Mouse (Mus musculus) spleen, adult 2 months (tissue): ENCODE data around the gene Gm4553.

Experiments
- CTCF ChIP-seq: fragments of 200-500 bp; IDR thresholded peaks from 2 replicates; pipeline ENCODE4 v1.5.1; 2011; ENCODE audit warnings: mild to moderate bottlenecking, inconsistent platforms; ENCODE audit not compliant: insufficient read depth, insufficient read length, insufficient replicate concordance; ENCODE audit errors: extremely low read depth
- POLR2A ChIP-seq: fragments of 200-500 bp; IDR thresholded peaks from 2 replicates; pipeline ENCODE4 v1.6.1; 2011; ENCODE audit warnings: low read depth, low read length, inconsistent platforms

GRCm38 (mm10) chr7:142128843-142129242 is 36.7 kb downstream of the Gm4553 start:
- TF ChIP-seq CTCF (no peak), POLR2A (no peak)
